Mouse (Mus musculus): Measurements from ENCODE around the gene Arl2. TPM values are rescaled to one million over a fixed set of nuclear protein-coding genes. Genes with fewer than 3 reads are reported as not detected.

Arl2 gene
- total RNA-seq (2012; rRNA removed) (47.2 and 53.8 TPM in 2 replicates), polyA plus RNA-seq (2012; ENCODE audit: insufficient read depth in 1 of 2, insufficient read length in 2 of 2, low read depth in 1 of 2, low replicate concordance in 2 of 2, missing spikeins in 1 of 2) (100 to 1,000 TPM in 1 of 2 experiments, not detected in 1; 111 TPM)

GRCm38 (mm10) chr19:6141394-6141749 is at the start of gene Arl2:
Arl2 (minus strand) TSS chr19:6141548.
- Histone ChIP-seq H3K9ac (ENCODE audit: control insufficient read depth, low read depth, low read length, poor library complexity, severe bottlenecking) (peak within 1 kb of the TSS; percentile 88), H3K27ac (ENCODE audit: control insufficient read depth, low read depth, low read length) (peak within 1 kb of the TSS; percentile 93), H3K4me3 (ENCODE audit: control insufficient read depth in 1 of 2, insufficient read depth in 1 of 2, low read depth in 2 of 2, low read length in 2 of 2) (peak within 1 kb of the TSS; percentile 73 to 74), H3K79me2 (ENCODE audit: control insufficient read depth, insufficient read depth, low read length, poor library complexity) (peaks cover 5% of the 10 kb centered on the region; the same call in 1 of the 2 replicates), H3K9me3 (replicated peaks; ENCODE audit: insufficient read depth, low read length) (no peaks in the 10 kb centered on the region), H3K27me3 (ENCODE audit: control insufficient read depth in 1 of 2, insufficient read depth in 2 of 2, low read length in 2 of 2) (no peaks in the 10 kb centered on the region), H3K36me3 (ENCODE audit: control insufficient read depth in 1 of 2, insufficient read depth in 2 of 2, low read length in 2 of 2) (peaks cover 0 to 7% of the 10 kb centered on the region in 2 experiments; a peak in 2 of 4 replicates), H3K4me1 (ENCODE audit: control insufficient read depth in 1 of 2, insufficient read depth in 2 of 2, low read length in 2 of 2) (peaks cover 2 to 11% of the 10 kb centered on the region in 2 experiments; a peak in 3 of 4 replicates)
- DNase-seq (ENCODE audit: low read depth, low spot score), result peak; percentile 96
- TF ChIP-seq SMC3 (IDR thresholded peaks at IDR 0.05; ENCODE audit: low read depth, low read length) (peak; percentile 52), ZNF384 (IDR thresholded peaks at IDR 0.05; ENCODE audit: low read depth, low read length) (no peak), MEF2A (IDR thresholded peaks at IDR 0.05; ENCODE audit: extremely low read depth, insufficient replicate concordance, low read depth, low read length, poor library complexity, severe bottlenecking) (peak; percentile 28; the same call in 1 of the 2 replicates), MAX (IDR thresholded peaks at IDR 0.05; ENCODE audit: low read length) (no peak), EP300 (IDR thresholded peaks at IDR 0.05; ENCODE audit: low read depth in 1 of 2, low read length in 2 of 2) (peak in 1 of 2 experiments; percentile 46; a peak in 2 of 4 replicates), ZMIZ1 (IDR thresholded peaks at IDR 0.05; ENCODE audit: low read depth, low read length) (no peak; the same call in 1 of the 2 replicates), ETS1 (IDR thresholded peaks at IDR 0.05; ENCODE audit: low read depth, low read length) (no peak), GATA1 (IDR thresholded peaks at IDR 0.05; ENCODE audit: low read depth, low read length) (no peak), TAL1 (IDR thresholded peaks at IDR 0.05; ENCODE audit: low read length) (no peak), TBP (IDR thresholded peaks at IDR 0.05; ENCODE audit: low read depth, low read length) (peak; percentile 77), ZC3H11A (IDR thresholded peaks at IDR 0.05; ENCODE audit: low read depth, low read length) (peak; percentile 41), USF2 (IDR thresholded peaks at IDR 0.05; ENCODE audit: borderline replicate concordance in 1 of 2, insufficient read depth in 1 of 2, low read depth in 1 of 2, low read length in 2 of 2) (no peak), MAFK (IDR thresholded peaks at IDR 0.05; ENCODE audit: borderline replicate concordance, low read depth, low read length) (no peak), MYB (IDR thresholded peaks at IDR 0.05; ENCODE audit: low read depth, low read length) (peak; percentile 85), KAT2A (conservative IDR thresholded peaks at IDR 0.05; ENCODE audit: low read depth, low read length) (0 out of 2 replicates have a peak, but pooled peaks have one; percentile 41), HCFC1 (IDR thresholded peaks at IDR 0.05; ENCODE audit: low read depth, low read length) (peak; percentile 55; the same call in 1 of the 2 replicates), GABPA (IDR thresholded peaks at IDR 0.05; ENCODE audit: low read depth, low read length) (no peak), E2F4 (IDR thresholded peaks at IDR 0.05; ENCODE audit: borderline replicate concordance, low read depth, low read length) (no peak), MYC (IDR thresholded peaks at IDR 0.05; ENCODE audit: low read depth, low read length) (peak; percentile 79), ZKSCAN1 (IDR thresholded peaks at IDR 0.05; ENCODE audit: low read depth, low read length) (no peak), BHLHE40 (IDR thresholded peaks at IDR 0.05; ENCODE audit: borderline replicate concordance, low read depth, low read length) (no peak; the same call in 1 of the 2 replicates), TCF12 (IDR thresholded peaks at IDR 0.05; ENCODE audit: low read depth, low read length) (peak; percentile 41), POLR2AphosphoS2 (IDR thresholded peaks at IDR 0.05; ENCODE audit: low read length) (0 out of 2 replicates have a peak, but pooled peaks have one; percentile 23), RCOR1 (IDR thresholded peaks at IDR 0.05; ENCODE audit: low read depth, low read length) (0 out of 2 replicates have a peak, but pooled peaks have one; percentile 27), CHD2 (IDR thresholded peaks at IDR 0.05; ENCODE audit: low read length) (no peak), SIN3A (IDR thresholded peaks at IDR 0.05; ENCODE audit: low read length) (peak; percentile 58; the same call in 1 of the 2 replicates), POLR2AphosphoS5 (IDR thresholded peaks at IDR 0.05; ENCODE audit: borderline replicate concordance, low read depth, low read length) (no peak), ELF1 (IDR thresholded peaks at IDR 0.05; ENCODE audit: low read depth, low read length) (0 out of 2 replicates have a peak, but pooled peaks have one; percentile 36), UBTF (IDR thresholded peaks at IDR 0.05; ENCODE audit: borderline replicate concordance, insufficient read depth, low read depth, low read length) (no peak), CTCF (IDR thresholded peaks at IDR 0.05 in 2 of 3, conservative IDR thresholded peaks at IDR 0.05 in 1 of 3; ENCODE audit: control insufficient read depth in 1 of 3, insufficient read depth in 1 of 3, low read depth in 2 of 3, low read length in 3 of 3, poor library complexity in 1 of 3, severe bottlenecking in 1 of 3) (peak; percentile 61 to 72 (median 70); a peak in 5 of 6 replicates), MXI1 (IDR thresholded peaks at IDR 0.05; ENCODE audit: low read depth, low read length) (peak; percentile 66), USF1 (IDR thresholded peaks at IDR 0.05; ENCODE audit: low read depth, low read length) (no peak), RAD21 (IDR thresholded peaks at IDR 0.05; ENCODE audit: low read depth, low read length) (peak; percentile 52), NRF1 (IDR thresholded peaks at IDR 0.05; ENCODE audit: insufficient read depth, low read depth, low read length, poor library complexity, severe bottlenecking) (no peak), CHD1 (IDR thresholded peaks at IDR 0.05; ENCODE audit: low read depth, low read length) (peak; percentile 56; the same call in 1 of the 2 replicates), NELFE (IDR thresholded peaks at IDR 0.05; ENCODE audit: low read depth, low read length) (peak; percentile 20)
